Mouse (Mus musculus) CH12.LX (cell line): Measurements from ENCODE around the gene Blnk. TPM values are rescaled to one million over a fixed set of nuclear protein-coding genes. Genes with fewer than 3 reads are reported as not detected.

Source experiments
- DNase-seq: peaks from one replicate; pipeline ENCODE4 v3.0.0-alpha.2; 2013; ENCODE audit errors: extremely low read depth
- H3K27ac ChIP-seq: 2 replicates; pipeline ENCODE4 v1.5.1; 2012; ENCODE audit warnings: low read depth, mild to moderate bottlenecking, control low read depth, moderate library complexity; ENCODE audit not compliant: insufficient read depth
- H3K27me3 ChIP-seq: replicated peaks from 2 replicates; pipeline ENCODE3; 2012; ENCODE audit warnings: inconsistent platforms
- H3K36me3 ChIP-seq, 2 experiments: replicated peaks in 1 of 2; 2 replicates each; pipeline versions ENCODE3 to v1.6.1; 2012; ENCODE audit warnings: inconsistent platforms in 1 of 2, low read length in 1 of 2, mild to moderate bottlenecking in 1 of 2, mixed read lengths in 1 of 2, moderate library complexity in 1 of 2; ENCODE audit not compliant: control insufficient read depth in 1 of 2, insufficient read depth in 1 of 2
- H3K4me1 ChIP-seq, 2 experiments: 2 replicates each; pipeline ENCODE4 v1.6.1; 2012; ENCODE audit warnings: inconsistent platforms in 1 of 2, moderate library complexity in 1 of 2; ENCODE audit not compliant: insufficient read depth in 2 of 2, control insufficient read depth in 1 of 2
- H3K4me2 ChIP-seq: 2 replicates; pipeline ENCODE4 v1.6.1; 2012; ENCODE audit warnings: low read depth, mild to moderate bottlenecking, control low read depth; ENCODE audit not compliant: poor library complexity, insufficient read depth, severe bottlenecking
- H3K4me3 ChIP-seq, 3 experiments: fragments of 150-350 bp in 1 of 3; sonication (generic) in 1 of 3; replicated peaks in 1 of 3; 2 replicates each; pipeline versions ENCODE3 to v1.5.1; 2011 to 2012; ENCODE audit warnings: low read depth in 2 of 3, low read length in 2 of 3, mild to moderate bottlenecking in 2 of 3, moderate library complexity in 2 of 3, control low read depth in 1 of 3, improper control_type of control experiment in 1 of 3, inconsistent platforms in 1 of 3, mixed read lengths in 1 of 3; ENCODE audit not compliant: poor library complexity in 1 of 3
- H3K79me2 ChIP-seq: replicated peaks from 2 replicates; pipeline ENCODE4 v1.6.1; 2012; ENCODE audit warnings: mild to moderate bottlenecking, moderate library complexity; ENCODE audit not compliant: control insufficient read depth, poor library complexity, insufficient read depth, severe bottlenecking; ENCODE audit errors: extremely low read depth
- H3K9ac ChIP-seq: 2 replicates; pipeline ENCODE4 v1.6.1; 2012; ENCODE audit warnings: low read depth, mild to moderate bottlenecking, control low read depth, moderate library complexity; ENCODE audit not compliant: insufficient read depth
- H3K9me3 ChIP-seq: replicated peaks from 2 replicates; pipeline ENCODE3; 2012; ENCODE audit warnings: low read length, inconsistent platforms, mixed read lengths
- BHLHE40 ChIP-seq: IDR thresholded peaks from 2 replicates; pipeline ENCODE4 v1.6.1; 2011; ENCODE audit warnings: mild to moderate bottlenecking, low read depth, low read length, improper control_type of control experiment
- CHD2 ChIP-seq: IDR thresholded peaks from 2 replicates; pipeline ENCODE4 v1.6.1; 2011; ENCODE audit warnings: low read length, improper control_type of control experiment
- CTCF ChIP-seq, 2 experiments: IDR thresholded peaks in 1 of 2; conservative IDR thresholded peaks in 1 of 2; 2 replicates each; pipeline ENCODE4 v1.5.1; 2011 to 2012; ENCODE audit warnings: low read depth in 2 of 2, low read length in 2 of 2, improper control_type of control experiment in 1 of 2, inconsistent platforms in 1 of 2, mild to moderate bottlenecking in 1 of 2, moderate library complexity in 1 of 2
- ELF1 ChIP-seq: IDR thresholded peaks from 2 replicates; pipeline ENCODE4 v1.6.1; 2014; ENCODE audit warnings: low read depth, mild to moderate bottlenecking, inconsistent platforms, low read length, improper control_type of control experiment
- EP300 ChIP-seq: IDR thresholded peaks from 2 replicates; pipeline ENCODE4 v1.6.1; 2011; ENCODE audit warnings: low read length, improper control_type of control experiment
- ETS1 ChIP-seq: conservative IDR thresholded peaks from 2 replicates; pipeline ENCODE4 v1.6.1; 2012; ENCODE audit warnings: low read depth, mild to moderate bottlenecking, inconsistent platforms, low read length, improper control_type of control experiment, moderate library complexity
- HCFC1 ChIP-seq: IDR thresholded peaks from 2 replicates; pipeline ENCODE4 v1.6.1; 2012; ENCODE audit warnings: low read depth, mild to moderate bottlenecking, inconsistent platforms, low read length, improper control_type of control experiment
- IRF4 ChIP-seq: IDR thresholded peaks from 2 replicates; pipeline ENCODE4 v1.6.1; 2014; ENCODE audit warnings: low read depth, mild to moderate bottlenecking, inconsistent platforms, low read length, improper control_type of control experiment
- JUN ChIP-seq: IDR thresholded peaks from 2 replicates; pipeline ENCODE4 v1.6.1; 2011; ENCODE audit warnings: low read depth, mild to moderate bottlenecking, low read length, improper control_type of control experiment, moderate library complexity; ENCODE audit not compliant: insufficient read depth
- JUND ChIP-seq: conservative IDR thresholded peaks from 2 replicates; pipeline ENCODE4 v1.6.1; 2011; ENCODE audit warnings: low read depth, low read length, improper control_type of control experiment
- MAFK ChIP-seq: IDR thresholded peaks from 2 replicates; pipeline ENCODE4 v1.6.1; 2011; ENCODE audit warnings: low read length, improper control_type of control experiment; ENCODE audit not compliant: insufficient replicate concordance
- MAZ ChIP-seq: IDR thresholded peaks from 2 replicates; pipeline ENCODE4 v1.6.1; 2012; ENCODE audit warnings: low read depth, mild to moderate bottlenecking, inconsistent platforms, low read length, improper control_type of control experiment, moderate library complexity
- MEF2A ChIP-seq: IDR thresholded peaks from 2 replicates; pipeline ENCODE4 v1.6.1; 2014; ENCODE audit warnings: low read depth, mild to moderate bottlenecking, inconsistent platforms, low read length, improper control_type of control experiment, borderline replicate concordance
- MYC ChIP-seq: IDR thresholded peaks from 2 replicates; pipeline ENCODE4 v1.6.1; 2011; ENCODE audit warnings: low read depth, mild to moderate bottlenecking, improper control_type of control experiment, low read length
- NELFE ChIP-seq: IDR thresholded peaks from 2 replicates; pipeline ENCODE4 v1.6.1; 2011; ENCODE audit warnings: low read depth, low read length, improper control_type of control experiment
- PAX5 ChIP-seq: IDR thresholded peaks from 2 replicates; pipeline ENCODE4 v1.6.1; 2012; ENCODE audit warnings: low read length, inconsistent platforms, mixed read lengths
- POLR2A ChIP-seq: IDR thresholded peaks from 2 replicates; pipeline ENCODE4 v1.6.1; 2011; ENCODE audit warnings: low read depth, mild to moderate bottlenecking, improper control_type of control experiment, low read length
- RAD21 ChIP-seq: IDR thresholded peaks from 2 replicates; pipeline ENCODE4 v1.6.1; 2011; ENCODE audit warnings: low read depth, mild to moderate bottlenecking, low read length, improper control_type of control experiment, moderate library complexity
- RCOR1 ChIP-seq: conservative IDR thresholded peaks from 2 replicates; pipeline ENCODE4 v1.6.1; 2012; ENCODE audit warnings: low read depth, mild to moderate bottlenecking, inconsistent platforms, low read length, improper control_type of control experiment
- SIN3A ChIP-seq: IDR thresholded peaks from 2 replicates; pipeline ENCODE4 v1.6.1; 2012; ENCODE audit warnings: low read length, improper control_type of control experiment, inconsistent platforms
- SMC3 ChIP-seq: IDR thresholded peaks from 2 replicates; pipeline ENCODE4 v1.6.1; 2011; ENCODE audit warnings: low read depth, low read length, improper control_type of control experiment
- TBP ChIP-seq: conservative IDR thresholded peaks from 2 replicates; pipeline ENCODE4 v1.6.1; 2011; ENCODE audit warnings: low read depth, low read length, improper control_type of control experiment
- TCF12 ChIP-seq: IDR thresholded peaks from 2 replicates; pipeline ENCODE4 v1.6.1; 2014; ENCODE audit warnings: low read depth, mild to moderate bottlenecking, inconsistent platforms, low read length, improper control_type of control experiment
- USF1 ChIP-seq: IDR thresholded peaks from 2 replicates; pipeline ENCODE4 v1.6.1; 2014; ENCODE audit warnings: low read depth, mild to moderate bottlenecking, inconsistent platforms, low read length, improper control_type of control experiment
- ZC3H11A ChIP-seq: IDR thresholded peaks from 2 replicates; pipeline ENCODE4 v1.6.1; 2012; ENCODE audit warnings: low read depth, mild to moderate bottlenecking, inconsistent platforms, low read length, improper control_type of control experiment
- ZKSCAN1 ChIP-seq: IDR thresholded peaks from 2 replicates; pipeline ENCODE4 v1.6.1; 2012; ENCODE audit warnings: low read depth, inconsistent platforms, low read length, improper control_type of control experiment, borderline replicate concordance
- ZMIZ1 ChIP-seq: IDR thresholded peaks from 2 replicates; pipeline ENCODE4 v1.6.1; 2012; ENCODE audit warnings: low read depth, mild to moderate bottlenecking, inconsistent platforms, low read length, improper control_type of control experiment
- ZNF384 ChIP-seq: IDR thresholded peaks from 2 replicates; pipeline ENCODE4 v1.6.1; 2012; ENCODE audit warnings: low read depth, low read length, improper control_type of control experiment, inconsistent platforms
- dilution Hi-C: fragments of 300-500 bp; cut with MboI; formaldehyde crosslinking; loops from 2 replicates; pipeline ENCODE4 v1.14.3; 2020; ENCODE audit warnings: low sequenced_read_pairs; ENCODE audit not compliant: extremely low pct_unique_long_range_greater_than_20kb, extremely low pct_ligation_motif_present
- in situ Hi-C: fragments of 300-500 bp; cut with MboI; formaldehyde crosslinking; loops from 3 replicates; pipeline ENCODE4 v1.14.3; 2019; ENCODE audit warnings: low sequenced_read_pairs, low pct_ligation_motif_present, low pct_unique_long_range_greater_than_20kb, mixed read lengths
- polyA plus RNA-seq: library from polyadenylated mRNA; unstranded; fragments of >175 nt; gene quantifications from 2 replicates; pipeline ENCODE4 v1.2.1, GENCODE M21; 2012; ENCODE audit warnings: low read depth; ENCODE audit not compliant: insufficient read length
- total RNA-seq, 2 experiments: library from RNA; depleted of rRNA; stranded (reverse); fragments of 300-350 nt in 1 of 2; fragments of >200 nt in 1 of 2; gene quantifications; 2 replicates each; pipeline ENCODE4 v1.2.3; 2012 to 2014

Gene Blnk
- total and polyA plus RNA-seq, 3 experiments: 86.8 to 284 (median 101) TPM

GRCm38 (mm10) chr19:40964367-40964891 lies 29.9 kb downstream of the Blnk start:
- dilution Hi-C loops: no loop called here
- TF ChIP-seq PAX5 (no peak), ZNF384 (peak; percentile 58)
- Histone ChIP-seq H3K9me3 (no peaks in the 10 kb centered on the region), H3K4me1 (peaks cover 34 to 79% of the 10 kb centered on the region in 2 experiments), H3K9ac (no peak overlapping the region), H3K4me3 (no peak overlapping the region), H3K27ac (peak overlapping the region; percentile 95), H3K79me2 (peaks cover 36% of the 10 kb centered on the region), H3K4me2 (peak overlapping the region; percentile 67), H3K27me3 (no peaks in the 10 kb centered on the region), H3K36me3 (peaks cover 67 to 78% of the 10 kb centered on the region in 2 experiments)
- in situ Hi-C loops: loop anchor here (5.0 kb wide), 1 partner anchor 38 kb away; no protein-coding TSS in a partner anchor
- DNase-seq: no peak

- in situ Hi-C loops: loop anchor here (5.0 kb wide), 1 partner anchor 39 kb away; no protein-coding TSS in a partner anchor
- Histone ChIP-seq H3K9me3 (no peaks in the 10 kb centered on the region), H3K9ac (peak overlapping the region; percentile 10; the same call in 1 of the 2 replicates), H3K4me3 (no peak overlapping the region), H3K4me2 (peak overlapping the region; percentile 57), H3K27ac (peak overlapping the region; percentile 95), H3K4me1 (peaks cover 34 to 70% of the 10 kb centered on the region in 2 experiments), H3K27me3 (no peaks in the 10 kb centered on the region), H3K36me3 (peaks cover 74 to 86% of the 10 kb centered on the region in 2 experiments), H3K79me2 (peaks cover 28% of the 10 kb centered on the region)
- dilution Hi-C loops: no loop called here
- peak; percentile 75 for TF ChIP-seq RAD21
- 0 out of 2 replicates have a peak, but pooled peaks have one; percentile 35 for TF ChIP-seq POLR2A
- peak; percentile 86 for TF ChIP-seq JUND
- TF ChIP-seq MEF2A: peak; percentile 89
- 0 out of 2 replicates have a peak, but pooled peaks have one; percentile 49 for TF ChIP-seq MYC
- TF ChIP-seq NELFE: no peak
- TF ChIP-seq ZC3H11A: peak; percentile 72; the same call in 1 of the 2 replicates
- 0 out of 2 replicates have a peak, but pooled peaks have one; percentile 69 for TF ChIP-seq MAZ
- peak; percentile 88; the same call in 1 of the 2 replicates for TF ChIP-seq SIN3A
- TF ChIP-seq RCOR1: peak; percentile 95
- TF ChIP-seq ZMIZ1: no peak
- TF ChIP-seq USF1: no peak
- peak; percentile 94 for TF ChIP-seq SMC3
- TF ChIP-seq CHD2: peak; percentile 70; the same call in 1 of the 2 replicates
- peak; percentile 96 for TF ChIP-seq JUN
- TF ChIP-seq ZKSCAN1: no peak
- no peak for TF ChIP-seq TBP
- TF ChIP-seq BHLHE40: peak; percentile 87
- TF ChIP-seq CTCF (conservative IDR thresholded peaks at IDR 0.05 in 1 of 2, IDR thresholded peaks at IDR 0.05 in 1 of 2; ENCODE audit: low read depth in 2 of 2, low read length in 2 of 2): peak; percentile 35 to 91; a peak in 2 of 4 replicates
- TF ChIP-seq ZNF384: peak; percentile 45; the same call in 1 of the 2 replicates
- peak; percentile 48 for TF ChIP-seq HCFC1
- TF ChIP-seq IRF4: peak; percentile 81
- peak; percentile 94 for TF ChIP-seq TCF12
- TF ChIP-seq MAFK: 0 out of 2 replicates have a peak, but pooled peaks have one; percentile 68
- TF ChIP-seq PAX5: no peak
- peak; percentile 95 for TF ChIP-seq EP300
- peak; percentile 58; the same call in 1 of the 2 replicates for TF ChIP-seq ELF1
- peak; percentile 94 for TF ChIP-seq ETS1
- peak; percentile 96 for DNase-seq
Measured at GRCm38 (mm10) chr19:40962988-40963387, 31.3 kb downstream of the Blnk start.
